Mouse (Mus musculus) duodenum, adult 2 months (tissue): ENCODE measurements around the gene Wsb1. TPM values are rescaled to one million over a fixed set of nuclear protein-coding genes. Genes with fewer than 3 reads are reported as not detected.

ENCODE experiments used
- polyA plus RNA-seq: library from polyadenylated mRNA; depleted of rRNA; stranded (reverse); fragments of >200 nt; gene quantifications from 2 replicates; pipeline ENCODE4 v1.2.3, GENCODE M21; 2012; ENCODE audit warnings: low replicate concordance; rRNA removed

Gene Wsb1
- polyA plus RNA-seq = 33.0 and 39.4 TPM in 2 replicates

DNA sequence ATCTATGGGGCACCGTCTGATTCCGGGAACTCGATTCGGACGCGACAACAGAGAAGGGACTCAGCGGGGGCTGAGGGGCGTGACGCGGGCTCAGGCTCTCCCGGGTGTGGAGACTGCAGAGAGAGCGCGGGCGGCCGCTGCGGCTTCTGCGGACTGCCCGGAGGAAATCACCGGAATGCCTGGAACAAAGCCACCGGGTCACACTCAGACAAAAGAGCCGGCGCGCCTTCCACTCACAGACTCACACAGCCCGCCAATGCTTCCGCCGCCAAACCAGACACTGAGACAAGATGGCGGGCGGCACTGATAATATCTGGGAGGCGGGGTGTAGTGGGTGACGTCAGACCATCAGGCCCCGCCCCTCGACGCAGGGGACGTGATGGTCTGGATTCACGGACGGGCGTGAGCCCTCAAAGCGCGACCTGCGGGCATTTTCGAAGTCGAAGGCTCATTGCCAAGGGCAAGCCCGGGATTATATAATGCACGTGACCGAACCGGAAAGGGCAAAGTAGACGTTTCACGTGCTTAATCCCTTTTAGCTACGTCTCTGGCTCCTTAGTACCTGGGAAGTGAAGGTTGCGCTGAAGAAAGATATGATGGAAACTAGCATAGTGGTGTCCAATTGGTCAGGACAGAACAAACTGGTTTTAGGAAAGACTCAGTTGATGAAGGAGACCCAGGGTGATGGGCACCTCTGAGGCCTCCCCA lies at the start of gene Wsb1:
TSS of gene Wsb1 (minus strand) at position 281 of the 708 bp plus-strand sequence.

DNA sequence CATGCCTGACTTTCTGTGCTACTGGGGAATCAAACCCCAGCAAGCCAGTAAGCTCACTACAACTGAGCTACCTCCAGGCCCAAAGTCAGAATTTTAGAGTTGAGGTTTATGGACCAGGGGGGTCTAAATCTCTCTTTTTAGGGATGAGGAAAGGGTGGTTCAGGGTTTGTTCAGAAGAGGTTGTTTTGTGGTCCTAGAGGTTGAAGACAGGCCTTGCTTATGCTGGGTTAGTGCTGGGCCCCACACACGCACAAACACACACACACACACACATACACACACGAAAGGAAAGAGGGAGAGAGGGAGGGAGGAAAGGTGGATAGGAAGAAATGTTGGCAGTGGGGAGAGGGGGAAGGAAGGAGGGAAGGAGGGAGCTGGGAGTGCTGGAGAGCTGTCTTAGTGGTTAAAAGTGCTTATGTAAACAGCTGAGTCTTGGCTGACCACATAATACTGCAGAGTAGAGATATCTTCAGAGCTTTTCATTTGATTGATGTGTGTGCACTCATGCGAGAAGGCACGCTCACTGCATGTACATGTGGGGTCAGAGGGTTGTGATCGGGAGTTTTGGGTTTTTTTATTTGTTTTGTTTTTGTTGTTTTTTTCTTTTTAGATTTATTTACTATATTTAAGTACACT lies 42.5 kb upstream of the Wsb1 start, which contains the start of gene Gm9964:
TSS of gene Gm9964 (minus strand) at position 51 of the 636 bp plus-strand sequence.

Other genes with a start within 250 kb of the Wsb1 start
- 60.1 and 61.3 TPM in 2 replicates for gene Ksr1, start 108.3 kb downstream of the Wsb1 start, polyA plus RNA-seq
- gene Gm9964, start 42.2 kb upstream of the Wsb1 start, polyA plus RNA-seq = not detected in 2 replicates
- gene Nf1, start 85.0 kb upstream of the Wsb1 start, polyA plus RNA-seq = 6.0 and 9.6 TPM in 2 replicates
- gene Omg, start 249.4 kb upstream of the Wsb1 start, polyA plus RNA-seq = not detected in 2 replicates